Mouse (Mus musculus) ovary, postnatal 36 days (tissue): ENCODE results near the gene Tex13c1.

Experiments
- DNase-seq: peaks from one replicate; pipeline ENCODE4 v3.0.0; 2022; ENCODE audit warnings: low spot score, mixed read lengths

Tex13c1 gene

DNA sequence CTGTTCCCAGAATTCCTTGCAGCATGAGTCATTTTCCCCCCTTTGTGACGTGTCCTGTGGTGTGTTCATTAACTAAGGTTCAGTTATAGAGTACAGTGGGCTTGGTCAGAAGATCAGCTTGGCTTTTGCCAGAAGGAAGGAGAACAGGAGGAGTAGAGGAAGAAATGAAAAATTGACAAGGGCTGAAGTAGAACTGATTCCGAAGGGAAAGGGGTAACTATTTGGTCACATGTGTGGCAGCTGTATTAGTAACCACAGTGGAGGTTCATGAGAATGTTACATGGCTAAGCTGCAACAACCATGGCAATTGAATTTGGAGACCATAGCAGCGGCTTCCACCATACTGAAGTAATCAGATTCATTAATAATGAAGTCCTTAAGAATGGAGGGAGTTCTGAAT, at the start of gene Tex13c1:
Gene Tex13c1 (plus strand): TSS at position 301 of the 400 bp plus-strand sequence.
- DNase-seq = no peak
